Mouse (Mus musculus) intestine, embryonic 16.5 days (tissue): ENCODE measurements around the gene Gm20388. TPM values are rescaled to one million over a fixed set of nuclear protein-coding genes. Genes with fewer than 3 reads are reported as not detected.

ENCODE experiments used
- ATAC-seq: fragments of 200-750 bp; cut with Nextera tagmentation; 2 replicates; pipeline ENCODE4 v1.8.0; 2017; ENCODE audit warnings: moderate TSS enrichment, moderate library complexity
- H3K27ac ChIP-seq: fragments of 300-500 bp; sonication (generic); 2 replicates; pipeline ENCODE4 v1.5.1; 2014; ENCODE audit warnings: mild to moderate bottlenecking, low read length
- H3K27me3 ChIP-seq: fragments of 300-500 bp; sonication (generic); replicated peaks from 2 replicates; pipeline ENCODE4 v1.6.1; 2014; ENCODE audit warnings: low read length, control low read depth, mixed read lengths; ENCODE audit not compliant: control insufficient read depth, insufficient read depth
- H3K36me3 ChIP-seq: fragments of 300-500 bp; sonication (generic); 2 replicates; pipeline ENCODE4 v1.6.1; 2014; ENCODE audit warnings: low read length, control low read depth; ENCODE audit not compliant: control insufficient read depth, insufficient read depth
- H3K4me1 ChIP-seq: fragments of 300-500 bp; sonication (generic); 2 replicates; pipeline ENCODE4 v1.6.1; 2014; ENCODE audit warnings: low read length, control low read depth, mixed read lengths; ENCODE audit not compliant: control insufficient read depth, insufficient read depth
- H3K4me2 ChIP-seq: fragments of 300-500 bp; sonication (generic); 2 replicates; pipeline ENCODE4 v1.6.1; 2014; ENCODE audit warnings: low read depth, low read length, control low read depth
- H3K4me3 ChIP-seq: fragments of 300-500 bp; sonication (generic); 2 replicates; pipeline ENCODE4 v1.5.1; 2014; ENCODE audit warnings: mild to moderate bottlenecking, low read length
- H3K9ac ChIP-seq: fragments of 300-500 bp; sonication (generic); 2 replicates; pipeline ENCODE4 v1.6.1; 2014; ENCODE audit warnings: low read depth, low read length
- H3K9me3 ChIP-seq: fragments of 300-500 bp; sonication (generic); 2 replicates; pipeline ENCODE4 v1.6.1; 2016; ENCODE audit warnings: low read length, control low read depth; ENCODE audit not compliant: control insufficient read depth
- WGBS: fragments of 180-500 bp; shearing (Covaris S2); extraction: QIAGEN DNeasy Blood & Tissue Kit; methylation state at CpG from one replicate; pipeline ENCODE4 v1.1.7; 2014; 5-methylcytosine and 5-hydroxymethylcytosine counted together
- polyA plus RNA-seq: library from polyadenylated mRNA; unstranded; fragments of >200 nt; fragmentation: Nextera tagmentation; extraction: Ambion mirVana; gene quantifications from 2 replicates; pipeline ENCODE4 v1.2.1, GENCODE M21; 2015

The Gm20388 gene
- polyA plus RNA-seq, 1 experiment from 2014 or later = 5.8 TPM

DNA sequence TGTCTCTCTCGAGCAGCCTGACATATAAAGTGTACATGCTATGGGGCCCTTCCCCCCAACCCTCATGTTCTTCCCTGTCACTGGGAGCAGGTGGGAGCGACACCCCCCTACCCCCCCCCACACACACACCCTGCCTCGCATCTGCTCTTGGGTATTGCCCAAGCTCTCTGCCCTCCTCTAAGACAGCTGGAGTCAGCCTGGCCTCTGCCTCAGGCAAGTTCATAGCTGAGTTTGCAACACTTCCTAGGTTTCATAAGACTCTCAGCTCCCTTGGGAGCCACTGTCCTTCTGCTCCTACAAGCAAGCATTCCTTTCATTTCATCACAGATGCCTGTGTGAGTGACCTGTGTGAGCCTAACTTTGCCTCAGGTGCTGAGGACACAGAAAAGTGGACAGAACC lies 2009.1 kb downstream of the Gm20388 start:
- ATAC-seq = no peak
- Histone ChIP-seq H3K9ac (no peak overlapping the region), H3K4me2 (no peak overlapping the region), H3K4me1 (peaks cover 2% of the 10 kb centered on the region; the same call in 1 of the 2 replicates), H3K4me3 (no peak overlapping the region), H3K9me3 (no peaks in the 10 kb centered on the region), H3K36me3 (no peaks in the 10 kb centered on the region), H3K27me3 (no peaks in the 10 kb centered on the region), H3K27ac (no peak overlapping the region)
- WGBS = 34% methylated on average over 3 of the region's 3 CpGs

DNA sequence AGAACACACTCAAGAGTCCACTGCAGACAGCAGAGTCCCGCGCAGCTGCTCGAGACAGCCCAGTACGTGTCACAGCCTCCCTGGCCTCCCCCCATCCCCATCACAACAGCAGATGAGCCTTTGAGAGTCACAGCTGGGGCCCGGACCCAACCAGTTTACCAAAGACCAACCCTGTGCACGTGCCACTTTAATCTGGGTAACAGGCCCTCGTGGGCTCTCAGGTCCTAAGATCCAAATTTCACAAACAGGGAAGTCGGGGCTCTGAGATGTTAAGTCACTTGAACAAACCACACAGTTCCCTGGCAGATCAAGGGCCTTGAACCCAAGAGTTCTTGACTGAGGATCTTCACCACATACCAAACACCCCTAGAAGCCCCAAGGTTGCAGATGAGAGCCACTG lies 2010.9 kb downstream of the Gm20388 start:
- no peaks in the 10 kb centered on the region for H3K27me3 ChIP-seq
- H3K4me2 ChIP-seq = no peak overlapping the region

DNA sequence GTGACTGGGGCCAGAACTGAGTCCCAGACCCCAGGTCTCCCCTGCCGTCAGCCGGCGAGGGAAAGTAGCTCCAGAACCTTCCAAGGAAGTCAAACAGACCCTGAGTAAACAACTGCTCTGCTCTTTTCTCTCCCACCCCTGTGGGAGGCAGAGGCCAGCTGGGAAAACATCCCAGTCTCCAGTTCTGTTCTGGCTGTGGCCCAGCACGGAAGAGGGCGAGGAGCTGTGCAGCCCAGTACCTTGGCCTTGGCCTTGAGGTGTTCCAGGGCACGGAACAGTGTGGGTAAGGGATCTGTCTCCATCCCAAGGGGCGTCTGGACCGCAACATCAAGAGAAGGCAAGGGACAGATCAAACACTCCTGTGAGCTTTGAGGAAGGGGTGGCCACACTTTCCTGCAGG lies 2011.5 kb downstream of the Gm20388 start:
- Histone ChIP-seq H3K4me1 (peaks cover 2% of the 10 kb centered on the region; the same call in 1 of the 2 replicates), H3K36me3 (no peaks in the 10 kb centered on the region), H3K27me3 (no peaks in the 10 kb centered on the region), H3K9me3 (no peaks in the 10 kb centered on the region), H3K27ac (peak overlapping the region; percentile 76), H3K4me3 (no peak overlapping the region), H3K4me2 (no peak overlapping the region), H3K9ac (peak overlapping the region; percentile 23; the same call in 1 of the 2 replicates)
- ATAC-seq = peak; percentile 57
- WGBS = 33% methylated on average over 8 of the region's 8 CpGs

More for the DNA sequence above, 2010.9 kb downstream of the Gm20388 start:
- no peaks in the 10 kb centered on the region for H3K36me3 ChIP-seq
- H3K4me1 ChIP-seq = peaks cover 2% of the 10 kb centered on the region; the same call in 1 of the 2 replicates
- no peaks in the 10 kb centered on the region for H3K9me3 ChIP-seq
- no peak overlapping the region for H3K4me3 ChIP-seq
- peak overlapping the region; percentile 76 for H3K27ac ChIP-seq
- no peak for ATAC-seq
- 81% methylated on average over 8 of the region's 8 CpGs for WGBS
- peak overlapping the region; percentile 23; the same call in 1 of the 2 replicates for H3K9ac ChIP-seq

DNA sequence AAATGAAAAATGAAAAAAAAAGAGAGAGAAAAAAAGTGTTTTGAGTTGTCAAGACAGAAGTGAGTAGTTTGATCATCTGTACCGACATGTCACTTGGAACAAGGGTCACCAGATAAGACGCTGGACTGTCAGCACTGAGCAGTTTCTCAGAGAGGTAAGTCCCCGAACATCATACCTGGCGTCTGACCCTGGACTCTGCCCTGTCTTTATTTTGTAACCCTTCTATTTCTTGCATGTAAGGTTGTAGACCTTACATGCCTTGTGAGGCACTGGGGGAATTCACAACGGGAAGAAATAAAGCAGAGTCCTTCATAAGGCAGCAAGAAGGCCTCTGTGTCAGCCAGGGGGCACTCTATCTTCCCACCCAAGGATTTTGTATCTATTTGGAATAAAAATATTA lies 2014.0 kb downstream of the Gm20388 start:
- H3K9me3 ChIP-seq = no peaks in the 10 kb centered on the region
- H3K4me1 ChIP-seq = peaks cover under 1% of the 10 kb centered on the region; the same call in 1 of the 2 replicates
- no peak overlapping the region for H3K27ac ChIP-seq
- no peaks in the 10 kb centered on the region for H3K27me3 ChIP-seq
- no peak overlapping the region for H3K9ac ChIP-seq
- H3K36me3 ChIP-seq = no peaks in the 10 kb centered on the region
- ATAC-seq = 0 out of 2 replicates have a peak, but pooled peaks have one; percentile 21
- no peak overlapping the region for H3K4me3 ChIP-seq
- WGBS = 72% methylated on average over 5 of the region's 5 CpGs
- H3K4me2 ChIP-seq = no peak overlapping the region

DNA sequence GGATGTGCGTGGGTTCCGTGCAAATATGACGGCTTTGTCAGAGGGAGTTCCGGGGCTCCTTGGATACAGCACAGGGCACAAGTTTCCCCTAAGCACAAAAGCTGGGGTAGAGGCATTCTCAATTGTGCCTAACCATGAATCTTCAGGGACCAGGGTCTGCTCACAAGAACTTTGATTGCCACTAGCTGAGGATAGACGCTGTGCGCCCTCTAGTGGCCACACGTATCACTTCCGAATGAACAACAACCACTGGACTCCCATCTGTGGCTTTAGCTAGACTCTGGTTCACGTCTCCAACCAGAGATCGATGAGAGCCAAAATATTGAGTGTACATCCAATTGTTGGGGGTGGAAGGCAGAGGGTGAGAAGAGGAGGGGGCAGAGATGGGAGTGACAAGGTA lies 2015.0 kb downstream of the Gm20388 start:
- Histone ChIP-seq H3K9me3 (no peaks in the 10 kb centered on the region), H3K9ac (no peak overlapping the region), H3K4me2 (no peak overlapping the region), H3K27me3 (no peaks in the 10 kb centered on the region), H3K36me3 (no peaks in the 10 kb centered on the region), H3K27ac (no peak overlapping the region), H3K4me3 (no peak overlapping the region), H3K4me1 (no peaks in the 10 kb centered on the region; the same call in 1 of the 2 replicates)
- ATAC-seq = no peak
- WGBS = 29% methylated on average over 10 of the region's 10 CpGs

DNA sequence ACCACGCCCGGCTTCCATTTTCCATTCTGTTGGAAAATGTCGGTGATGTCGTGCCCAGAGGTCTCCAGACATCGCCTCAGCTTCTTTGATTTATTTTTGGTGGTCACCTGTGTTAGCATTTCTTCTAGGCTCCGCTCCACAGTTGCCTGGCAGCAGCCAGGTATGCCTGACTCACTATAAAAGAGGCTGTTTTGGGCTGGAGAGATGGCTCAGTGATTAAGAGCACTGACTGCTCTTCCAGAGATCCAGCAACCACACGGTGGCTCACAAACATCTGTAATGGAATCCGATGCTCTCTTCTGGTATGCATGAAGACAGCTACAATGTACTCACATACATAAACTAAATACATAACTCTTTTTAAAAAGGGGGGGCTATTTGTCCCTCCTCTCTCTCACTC lies 2015.6 kb downstream of the Gm20388 start:
- no peaks in the 10 kb centered on the region for H3K9me3 ChIP-seq
- H3K36me3 ChIP-seq = no peaks in the 10 kb centered on the region
- no peak overlapping the region for H3K27ac ChIP-seq
- H3K4me3 ChIP-seq = no peak overlapping the region
- no peak overlapping the region for H3K4me2 ChIP-seq
- no peaks in the 10 kb centered on the region for H3K27me3 ChIP-seq
- no peak for ATAC-seq
- H3K9ac ChIP-seq = no peak overlapping the region
- WGBS = 62% methylated on average over 8 of the region's 8 CpGs
- no peaks in the 10 kb centered on the region; the same call in 1 of the 2 replicates for H3K4me1 ChIP-seq

DNA sequence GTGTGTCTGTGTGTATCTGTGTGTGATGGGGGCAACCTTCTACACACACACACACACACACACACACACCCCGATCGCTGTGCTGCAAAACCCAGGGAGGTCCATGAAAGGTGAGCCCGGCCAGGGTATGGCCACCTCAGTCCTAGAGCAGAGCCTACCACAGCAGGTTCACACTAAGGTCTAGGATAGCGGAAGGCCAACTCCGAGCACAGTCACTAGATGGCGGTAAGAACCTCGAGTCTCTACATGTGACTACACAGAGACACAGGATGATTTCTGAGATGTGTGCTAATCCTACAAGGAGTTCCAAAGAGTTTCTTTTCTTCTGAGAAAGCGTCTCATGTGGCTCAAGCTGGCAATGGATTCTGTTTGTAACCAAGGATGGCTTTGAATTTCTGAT lies 2016.7 kb downstream of the Gm20388 start:
- no peaks in the 10 kb centered on the region for H3K9me3 ChIP-seq
- H3K9ac ChIP-seq = no peak overlapping the region
- H3K4me2 ChIP-seq = no peak overlapping the region
- H3K36me3 ChIP-seq = no peaks in the 10 kb centered on the region
- no peak overlapping the region for H3K27ac ChIP-seq
- ATAC-seq = peak; percentile 60; the same call in 1 of the 2 replicates
- WGBS = 33% methylated on average over 8 of the region's 8 CpGs
- H3K27me3 ChIP-seq = no peaks in the 10 kb centered on the region
- H3K4me1 ChIP-seq = no peaks in the 10 kb centered on the region
- H3K4me3 ChIP-seq = no peak overlapping the region

DNA sequence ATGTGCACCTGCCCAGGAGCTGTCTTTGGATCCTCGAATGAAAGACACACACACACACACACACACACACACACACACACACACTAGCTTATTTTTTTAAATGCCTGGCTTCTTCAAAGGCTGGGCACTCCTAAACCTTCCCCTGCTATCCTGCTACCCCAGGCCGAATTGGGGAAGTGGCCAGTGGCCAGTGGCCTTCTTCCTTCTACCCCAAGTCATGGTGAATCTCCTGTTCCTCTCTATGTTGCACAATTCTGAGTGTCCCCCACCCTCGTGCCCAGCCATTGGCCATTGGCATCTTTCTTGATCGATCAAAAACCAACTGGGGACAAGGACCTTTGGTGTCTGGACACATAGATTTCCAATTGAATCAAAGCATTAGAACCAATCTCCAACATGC lies 2019.4 kb downstream of the Gm20388 start:
- H3K4me2 ChIP-seq = no peak overlapping the region
- no peaks in the 10 kb centered on the region for H3K4me1 ChIP-seq
- H3K36me3 ChIP-seq = no peaks in the 10 kb centered on the region
- no peak for ATAC-seq
- H3K9ac ChIP-seq = no peak overlapping the region
- no peak overlapping the region for H3K27ac ChIP-seq
- H3K27me3 ChIP-seq = no peaks in the 10 kb centered on the region
- no peak overlapping the region for H3K4me3 ChIP-seq
- WGBS = 78% methylated on average over 4 of the region's 4 CpGs
- no peaks in the 10 kb centered on the region for H3K9me3 ChIP-seq

DNA sequence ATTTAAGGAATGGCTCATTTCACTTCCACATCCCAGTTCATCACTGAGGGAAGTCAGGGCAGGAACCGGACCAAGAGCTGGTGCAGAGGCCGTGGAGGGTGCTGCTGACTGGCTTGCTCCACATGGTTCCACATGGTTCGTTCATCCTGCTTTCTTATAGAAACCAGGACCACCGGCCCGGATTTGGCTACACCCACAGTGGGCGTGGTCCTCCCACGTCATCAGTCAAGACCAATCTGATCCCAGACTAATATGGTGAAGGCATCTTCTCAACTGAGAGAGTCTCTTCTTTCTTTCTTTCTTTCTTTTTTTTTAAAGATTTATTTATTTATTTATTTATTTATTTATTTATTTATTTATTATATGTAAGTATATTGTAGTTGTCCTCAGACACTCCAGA lies 2020.9 kb downstream of the Gm20388 start:
- Histone ChIP-seq H3K27ac (no peak overlapping the region), H3K4me2 (no peak overlapping the region), H3K36me3 (no peaks in the 10 kb centered on the region), H3K9me3 (no peaks in the 10 kb centered on the region), H3K4me1 (no peaks in the 10 kb centered on the region), H3K27me3 (no peaks in the 10 kb centered on the region), H3K4me3 (no peak overlapping the region), H3K9ac (no peak overlapping the region)
- 88% methylated on average over 7 of the region's 7 CpGs for WGBS
- no peak for ATAC-seq

DNA sequence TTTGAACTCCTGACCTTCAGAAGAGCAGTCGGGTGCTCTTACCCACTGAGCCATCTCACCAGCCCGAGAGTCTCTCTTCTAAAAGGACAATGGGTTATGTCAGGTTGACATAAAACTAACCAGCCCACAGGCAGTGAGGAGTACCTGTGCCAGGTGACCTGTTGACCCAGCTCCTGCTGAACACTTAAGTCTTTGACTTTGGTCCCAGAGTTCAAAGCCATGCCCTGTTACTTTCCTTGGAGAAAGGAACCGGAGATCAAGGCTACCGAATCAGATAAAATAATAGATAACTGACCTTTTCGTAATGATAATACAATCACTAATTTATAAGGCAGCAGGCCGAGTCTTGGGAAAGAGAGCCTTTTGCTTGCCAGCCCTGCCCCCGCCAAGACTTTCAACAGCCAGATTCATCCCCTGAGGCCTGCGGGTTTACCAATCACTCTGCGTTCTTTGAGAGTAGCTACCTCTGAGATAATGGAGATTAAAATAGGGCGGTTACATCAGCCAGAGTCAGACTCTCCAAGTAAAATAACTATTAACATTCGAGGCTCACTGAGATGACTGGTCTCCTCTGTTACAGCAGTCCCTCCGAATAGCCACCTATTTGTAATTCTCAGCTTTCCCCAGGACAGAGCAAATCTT lies 2021.5 kb downstream of the Gm20388 start:
- Histone ChIP-seq H3K4me2 (no peak overlapping the region), H3K27ac (no peak overlapping the region), H3K4me1 (no peaks in the 10 kb centered on the region), H3K4me3 (no peak overlapping the region), H3K9ac (no peak overlapping the region), H3K27me3 (no peaks in the 10 kb centered on the region), H3K36me3 (no peaks in the 10 kb centered on the region), H3K9me3 (no peaks in the 10 kb centered on the region)
- no peak for ATAC-seq
- 77% methylated on average over 12 of the region's 12 CpGs for WGBS
